Comparison of ENCODE assay signal across 14 mouse cellular contexts in the genomic region with DNA sequence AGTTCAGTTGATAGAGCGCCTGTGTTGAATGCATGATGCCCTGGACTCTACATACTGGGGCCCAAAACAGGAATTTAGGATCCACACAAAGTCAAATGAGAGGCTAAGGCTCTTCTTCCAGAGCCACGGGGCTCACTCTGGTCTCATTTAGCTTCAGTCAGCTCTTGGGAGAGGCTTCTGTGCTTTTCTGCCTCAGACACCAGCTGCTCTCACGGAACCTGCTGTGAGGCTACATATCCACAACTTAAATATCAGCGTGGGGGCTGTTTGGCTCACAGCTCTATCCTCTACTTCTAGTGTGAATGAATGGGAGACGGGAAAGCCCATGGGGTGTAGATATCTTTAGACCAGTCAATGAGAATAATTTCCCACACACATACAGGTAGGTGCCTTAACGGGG.
DNase-seq lines count a peak whose midpoint lies in the region; ATAC-seq and TF ChIP-seq lines count a peak whose summit lies in the region.
"Had no signal": no experiment of that assay in that cellular context is flagged by ENCODE, and none has a peak within 500 bp of the region (broad histone marks: within the 10 kb centered on the region; RNA-seq: fewer than 3 reads in every experiment).

No protein-coding gene starts in this region.

- no peak for ATAC-seq in liver, postnatal 0 days
- no peak for ATAC-seq in megakaryocyte progenitor cell, adult 5-6 weeks (replicated peaks; ENCODE audit: poor library complexity)

- H3K36me3 ChIP-seq in liver, postnatal 0 days (replicated peaks; ENCODE audit: insufficient read depth, low read length), result no peaks in the 10 kb centered on the region
- H3K36me3 ChIP-seq: limb, embryonic 10.5 days had no signal

- H3K27ac ChIP-seq in liver, postnatal 0 days (ENCODE audit: low read depth), result no peak overlapping the region
- H3K27ac ChIP-seq: limb, embryonic 10.5 days; liver, embryonic 14.5 days had no signal

- H3K4me1 ChIP-seq in liver, postnatal 0 days (ENCODE audit: insufficient read depth), result no peaks in the 10 kb centered on the region

- no peak for TF ChIP-seq CTCF in liver, postnatal 0 days (IDR thresholded peaks at IDR 0.05; ENCODE audit: low read depth)

- no peaks in the 10 kb centered on the region for H3K9me3 ChIP-seq in liver, postnatal 0 days (ENCODE audit: low read length)
- H3K9me3 ChIP-seq: limb, embryonic 10.5 days had no signal

- no peaks in the 10 kb centered on the region for H3K27me3 ChIP-seq in liver, postnatal 0 days (ENCODE audit: insufficient read depth, low read length)

- H3K4me3 ChIP-seq in liver, postnatal 0 days (ENCODE audit: low read depth, low read length), result no peak overlapping the region
- H3K4me3 ChIP-seq: erythroblast, embryonic 14.5 days; limb, embryonic 10.5 days had no signal

- H3K9ac ChIP-seq in liver, postnatal 0 days (replicated peaks), result no peak overlapping the region
- H3K9ac ChIP-seq: liver, embryonic 14.5 days had no signal

- peak; percentile 35 for DNase-seq in cerebellum, adult 9-11 months
- no peak for DNase-seq in cerebellum, postnatal 4 days (ENCODE audit: low spot score in 2 of 2)
- peak; percentile 59 for DNase-seq in right cerebral cortex, adult 18-20 months
- DNase-seq in right cerebral cortex, postnatal 4 days, result no peak
- DNase-seq in left cerebral cortex, postnatal 10 days (ENCODE audit: extremely low spot score in 1 of 2, low spot score in 2 of 2), result peak; percentile 36 to 53
- no peak for DNase-seq in liver, postnatal 0 days
- no peak for DNase-seq in gastrocnemius, postnatal 25 days
- DNase-seq: B cell, adult 2 months; embryo, embryonic 11 days; midbrain, embryonic 14.5 days had no signal

- 82% methylated on average over 6 of the region's 6 CpGs for WGBS in liver, postnatal 0 days (ENCODE audit: insufficient replicate concordance)

- no peak overlapping the region for H3K4me2 ChIP-seq in liver, postnatal 0 days (ENCODE audit: low read depth, low read length)

- intact Hi-C loops in left cerebral cortex, postnatal 10 days (cut with DNase I), result no loop called here

- no peak for TF ChIP-seq EP300 in liver, postnatal 0 days (IDR thresholded peaks at IDR 0.05; ENCODE audit: low read depth)

Comparison
In these comparisons a context has a peak if more than half of its experiments do, and no peak if none do; other contexts are left out.
1. DNase-seq: peak in cerebellum, adult 9-11 months (single experiment), right cerebral cortex, adult 18-20 months (single experiment) and left cerebral cortex, postnatal 10 days (2 of 2); none in cerebellum, postnatal 4 days (0 of 2), right cerebral cortex, postnatal 4 days (single experiment), liver, postnatal 0 days (single experiment) and gastrocnemius, postnatal 25 days (single experiment).